Mouse (Mus musculus) neural tube, embryonic 10.5 days (tissue): ENCODE results near the gene Trim59.

Source experiments
- DNase-seq: peaks from one replicate; pipeline ENCODE4 v3.0.0-alpha.2; 2017; ENCODE audit warnings: low spot score; ENCODE audit errors: extremely low spot score

Trim59 gene

GRCm38 (mm10) chr3:69005338-69006245 is 39.0 kb downstream of the Trim59 start:
- DNase-seq, result peak; percentile 83

GRCm38 (mm10) chr3:69004437-69005337 is 39.9 kb downstream of the Trim59 start, which contains the start of the genes Ift80 and Smc4:
Ift80 (minus strand) TSS chr3:69004570.
Smc4 (plus strand) TSS chr3:69004738.
- peak; percentile 95 for DNase-seq

- no peak for DNase-seq
Measured at GRCm38 (mm10) chr3:69004055-69004436, 40.5 kb downstream of the Trim59 start.

GRCm38 (mm10) chr3:69002781-69003180 is 41.8 kb downstream of the Trim59 start:
- no peak for DNase-seq

- no peak for DNase-seq
Measured at GRCm38 (mm10) chr3:68986550-68986949, 58.0 kb downstream of the Trim59 start.
